Mouse (Mus musculus) testis, adult 2 months (tissue): ENCODE measurements around the gene Ccl26.
"Not testable (repeated sequence)": the region's sequence is repeated elsewhere in the genome, so short reads cannot be mapped to it uniquely, and the experiment has no call there.

Experiments used
- CTCF ChIP-seq: fragments of 200-500 bp; IDR thresholded peaks from 2 replicates; pipeline ENCODE4 v1.5.1; 2012; ENCODE audit warnings: low read depth, mild to moderate bottlenecking, inconsistent platforms, low read length, moderate library complexity; ENCODE audit not compliant: control insufficient read depth, insufficient read depth, insufficient replicate concordance
- POLR2A ChIP-seq: fragments of 200-500 bp; IDR thresholded peaks from 2 replicates; pipeline ENCODE4 v1.6.1; 2012; ENCODE audit warnings: low read depth, mild to moderate bottlenecking, inconsistent platforms, low read length, moderate library complexity; ENCODE audit not compliant: control insufficient read depth

DNA sequence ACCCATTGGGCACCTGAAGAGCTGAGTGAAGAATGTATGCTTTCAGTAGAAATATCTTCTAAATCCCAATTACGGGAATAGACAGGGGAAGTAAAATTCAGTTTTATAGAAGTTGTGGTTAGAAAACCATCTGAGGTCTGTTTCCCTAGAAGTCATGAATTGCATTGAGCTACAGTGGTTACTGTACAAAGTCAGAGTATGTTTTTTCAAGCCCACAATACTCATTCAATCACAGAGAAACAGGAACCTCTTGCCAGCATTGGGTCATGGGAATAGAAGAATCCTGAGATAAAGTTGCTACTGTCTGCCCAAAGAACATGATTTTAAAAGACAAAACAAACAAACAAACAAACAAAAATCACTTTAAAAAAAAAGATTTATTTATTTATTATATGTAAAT lies 41.3 kb upstream of the Ccl26 start:
- TF ChIP-seq POLR2A, CTCF: not testable (repeated sequence)
